Mouse (Mus musculus): ENCODE measurements around the gene Asna1.
A peak's percentile ranks its signal among the peaks of the same experiment; 100 is the strongest.

Asna1 gene

DNA sequence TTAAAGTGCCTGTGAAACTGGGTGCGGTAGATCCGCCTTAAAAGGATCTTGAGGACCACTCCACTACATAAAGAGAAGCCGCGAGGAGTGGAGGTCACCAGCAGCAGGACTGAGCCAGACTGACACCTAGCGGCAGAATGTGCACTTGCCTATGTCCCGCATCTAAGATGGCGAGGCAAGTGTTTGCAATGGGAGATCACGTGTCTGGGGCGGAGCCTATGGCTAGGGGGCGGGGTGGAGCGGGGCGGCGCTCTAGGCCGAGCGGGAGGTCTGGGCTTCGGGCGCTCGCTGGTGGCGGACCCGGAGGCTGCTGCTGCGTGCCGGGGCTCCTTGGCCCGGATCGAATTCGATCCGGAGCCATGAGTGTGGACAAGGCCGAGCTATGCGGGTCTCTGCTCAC lies 34.7 kb downstream of the Asna1 start, which contains the start of gene Hook2:
Hook2 (plus strand) TSS at position 255 of the 400 bp plus-strand sequence.
- DNase-seq (ENCODE audit: low spot score in 2 of 2) = peak; percentile 95 to 96

- peak; percentile 74 to 77 for DNase-seq (ENCODE audit: low spot score in 2 of 2)
These were observed 35.3 kb downstream of the Asna1 start for GRCm38 (mm10) chr8:84989810-84990209.

DNA sequence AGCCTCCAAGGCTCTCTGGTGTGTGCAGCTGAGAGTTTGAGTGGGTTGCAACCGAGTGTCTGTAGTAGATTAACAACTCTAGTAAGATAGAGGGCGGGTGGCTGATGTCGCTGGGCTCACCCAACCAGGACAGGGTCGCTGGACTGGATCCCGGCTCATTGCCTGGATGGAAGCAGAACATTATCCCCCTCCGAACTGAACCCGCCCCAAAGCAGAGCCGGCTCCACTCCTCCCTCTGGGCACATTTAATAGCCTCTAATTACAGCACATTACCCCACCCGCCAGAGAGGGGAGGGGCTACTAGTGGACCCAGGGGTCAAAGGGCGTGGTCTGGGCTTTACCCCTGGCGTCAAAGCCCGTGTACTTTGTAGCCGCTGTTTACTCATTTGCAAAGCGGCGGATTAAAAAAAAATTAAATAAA lies 35.8 kb downstream of the Asna1 start:
- DNase-seq (ENCODE audit: low spot score in 2 of 2) = no peak

- no peak for DNase-seq (ENCODE audit: low spot score in 2 of 2)
These were observed 37.2 kb downstream of the Asna1 start for GRCm38 (mm10) chr8:84987903-84988302.

- no peak for DNase-seq (ENCODE audit: low spot score in 2 of 2)
These were observed 37.7 kb downstream of the Asna1 start for GRCm38 (mm10) chr8:84987388-84987787.

DNA sequence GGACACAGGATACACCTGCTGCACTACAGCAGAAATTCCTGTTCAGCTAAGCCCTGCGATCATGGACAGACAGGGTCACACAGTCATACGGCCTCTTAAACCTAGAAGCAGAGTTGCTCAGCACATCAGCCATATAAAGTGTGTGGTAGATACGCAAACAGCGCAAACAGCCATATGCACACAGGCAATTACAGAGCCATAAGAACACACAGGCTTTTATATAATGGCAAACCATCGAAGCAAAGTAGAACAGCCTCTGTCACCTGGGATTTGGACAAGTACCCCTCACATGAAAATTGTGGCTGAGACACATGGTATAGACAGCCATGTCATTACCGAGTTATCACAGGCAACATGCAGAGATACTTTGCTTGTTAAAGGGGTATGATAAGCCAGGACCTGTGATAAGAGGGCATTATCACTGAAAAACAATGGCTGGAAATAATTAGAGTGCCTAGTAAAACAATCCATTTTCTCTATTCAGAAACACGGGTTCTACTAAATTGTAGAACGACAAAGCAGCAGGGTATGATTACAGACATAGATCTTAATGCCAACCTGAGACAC lies 38.6 kb downstream of the Asna1 start:
- no peak for DNase-seq (ENCODE audit: low spot score in 2 of 2)

DNA sequence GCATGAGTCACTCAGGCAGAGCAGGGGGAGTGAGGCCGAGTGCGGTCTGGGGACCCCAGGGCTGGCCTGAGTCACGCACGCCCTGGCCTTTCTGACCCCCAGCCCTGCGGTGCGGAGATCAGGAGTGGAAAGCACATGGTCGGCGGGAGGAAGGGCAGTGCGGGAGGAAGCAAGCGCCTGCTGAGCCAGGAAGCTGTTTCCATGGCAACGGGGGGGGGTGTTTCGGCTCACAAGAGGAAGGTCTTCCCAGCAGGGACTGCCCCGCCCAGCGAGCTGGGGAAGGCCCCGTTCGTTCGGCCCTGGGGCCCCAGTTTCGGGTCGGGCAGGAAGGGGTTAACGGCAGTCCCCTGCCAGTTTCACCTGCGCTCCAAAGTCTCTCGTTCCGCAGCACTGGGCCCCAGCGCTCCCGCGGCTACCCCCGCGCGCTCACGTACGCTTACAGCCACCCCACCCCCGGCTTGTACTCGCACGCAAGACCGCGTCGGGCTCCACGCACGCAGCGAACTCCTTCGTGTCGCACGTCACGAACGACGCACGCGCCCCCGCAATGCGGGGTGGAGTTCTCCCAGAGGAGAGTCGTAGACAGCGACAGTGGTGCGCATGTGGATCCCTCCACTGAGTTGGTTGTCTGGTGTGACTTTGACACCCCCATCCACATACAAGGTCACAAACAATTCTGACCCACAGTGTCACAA lies 39.2 kb downstream of the Asna1 start:
- DNase-seq (ENCODE audit: low spot score in 2 of 2) = peak; percentile 95 to 96

DNA sequence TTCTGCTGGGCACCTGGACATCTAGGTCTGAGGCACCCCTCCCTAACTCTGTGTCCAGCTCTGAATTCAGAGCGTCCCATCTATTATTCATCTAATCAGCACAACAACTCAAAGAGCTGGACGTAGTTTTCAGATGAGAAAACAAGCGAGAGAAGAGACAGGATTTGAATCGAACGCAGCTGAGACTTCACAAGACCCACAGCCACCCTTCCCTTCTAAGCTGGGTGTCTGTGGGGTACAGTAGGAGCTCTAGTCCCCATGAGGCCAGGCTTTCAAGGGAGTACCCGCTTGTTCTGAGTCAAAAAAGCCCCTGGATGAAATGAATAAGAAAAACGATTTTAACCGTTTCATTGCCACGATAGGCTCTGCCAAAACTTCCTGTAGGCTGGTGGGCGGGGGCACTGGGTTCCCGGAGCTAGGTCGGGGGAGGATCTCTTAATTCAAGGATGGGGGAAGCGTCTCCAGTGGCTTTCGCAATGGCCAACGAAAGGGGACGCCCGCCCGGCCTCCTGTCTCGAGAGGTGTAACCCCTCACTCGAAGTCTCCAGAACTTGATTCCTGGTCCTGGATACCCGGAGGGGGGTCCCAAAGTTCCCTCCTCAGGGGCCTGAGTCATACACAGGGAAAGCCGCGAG lies 39.9 kb downstream of the Asna1 start:
- DNase-seq (ENCODE audit: low spot score in 2 of 2) = no peak

DNA sequence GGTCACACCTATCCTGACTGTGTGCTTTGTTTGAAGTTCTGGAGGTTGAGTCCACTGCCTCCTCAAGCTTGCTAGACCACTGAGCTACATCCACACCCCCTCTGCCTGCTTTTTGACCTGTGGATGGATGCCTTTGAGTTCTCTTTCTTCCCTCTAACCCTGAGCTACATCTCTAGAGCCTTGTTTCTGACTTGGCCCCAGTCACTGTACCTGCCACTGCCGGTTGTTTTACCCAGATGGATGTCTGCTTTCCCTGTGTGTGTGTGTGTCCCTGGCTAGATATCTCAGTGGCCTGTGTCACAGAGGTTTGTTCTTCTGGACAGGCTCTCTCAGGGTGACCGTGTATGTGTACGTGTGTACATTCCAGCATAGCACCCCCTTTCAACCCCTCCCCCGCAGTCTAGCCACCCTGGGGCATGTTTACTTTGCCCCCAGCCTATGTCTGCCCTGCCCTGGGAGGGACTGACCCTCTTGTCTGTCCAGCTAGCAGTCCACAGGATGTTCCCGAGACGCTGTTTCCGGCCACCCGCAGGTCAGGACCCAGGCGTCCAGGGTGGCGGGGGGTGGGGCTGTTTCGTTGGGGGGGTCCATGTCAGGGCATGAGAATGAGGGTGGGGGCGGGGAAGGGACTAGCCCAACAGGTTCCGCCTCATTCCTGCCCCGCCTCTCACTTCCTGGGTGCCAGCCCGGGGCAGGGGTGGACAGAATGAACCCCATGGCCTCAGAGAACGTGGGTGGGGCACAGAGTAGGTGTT lies 40.6 kb downstream of the Asna1 start:
- DNase-seq (ENCODE audit: low spot score in 2 of 2) = no peak

DNA sequence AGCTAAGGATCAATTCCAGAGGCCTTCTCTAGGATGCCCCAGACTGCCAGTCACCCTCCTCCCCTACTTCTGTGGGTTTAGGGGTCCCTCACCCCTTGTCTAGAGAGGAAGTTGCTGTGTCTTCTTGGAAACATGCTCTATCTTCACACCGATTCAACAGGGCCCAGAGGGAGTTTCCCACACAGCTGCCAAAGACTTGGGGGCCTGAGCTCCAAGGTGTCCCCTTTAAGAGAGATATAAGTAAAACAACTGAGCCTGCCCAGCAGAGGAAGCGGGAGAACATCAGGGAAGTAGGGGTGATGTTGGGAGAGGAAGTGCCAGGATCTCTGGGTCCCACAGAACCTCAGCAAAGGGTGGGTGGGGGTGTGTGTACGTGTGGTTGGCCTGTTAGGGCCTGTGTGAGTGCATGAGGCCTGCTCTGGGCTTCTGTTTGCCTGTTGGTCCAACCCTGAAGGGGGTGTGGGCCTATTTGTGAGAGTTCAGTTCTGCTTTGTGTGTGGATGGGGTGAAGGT lies 42.5 kb downstream of the Asna1 start:
- no peak for DNase-seq (ENCODE audit: low spot score in 2 of 2)

DNA sequence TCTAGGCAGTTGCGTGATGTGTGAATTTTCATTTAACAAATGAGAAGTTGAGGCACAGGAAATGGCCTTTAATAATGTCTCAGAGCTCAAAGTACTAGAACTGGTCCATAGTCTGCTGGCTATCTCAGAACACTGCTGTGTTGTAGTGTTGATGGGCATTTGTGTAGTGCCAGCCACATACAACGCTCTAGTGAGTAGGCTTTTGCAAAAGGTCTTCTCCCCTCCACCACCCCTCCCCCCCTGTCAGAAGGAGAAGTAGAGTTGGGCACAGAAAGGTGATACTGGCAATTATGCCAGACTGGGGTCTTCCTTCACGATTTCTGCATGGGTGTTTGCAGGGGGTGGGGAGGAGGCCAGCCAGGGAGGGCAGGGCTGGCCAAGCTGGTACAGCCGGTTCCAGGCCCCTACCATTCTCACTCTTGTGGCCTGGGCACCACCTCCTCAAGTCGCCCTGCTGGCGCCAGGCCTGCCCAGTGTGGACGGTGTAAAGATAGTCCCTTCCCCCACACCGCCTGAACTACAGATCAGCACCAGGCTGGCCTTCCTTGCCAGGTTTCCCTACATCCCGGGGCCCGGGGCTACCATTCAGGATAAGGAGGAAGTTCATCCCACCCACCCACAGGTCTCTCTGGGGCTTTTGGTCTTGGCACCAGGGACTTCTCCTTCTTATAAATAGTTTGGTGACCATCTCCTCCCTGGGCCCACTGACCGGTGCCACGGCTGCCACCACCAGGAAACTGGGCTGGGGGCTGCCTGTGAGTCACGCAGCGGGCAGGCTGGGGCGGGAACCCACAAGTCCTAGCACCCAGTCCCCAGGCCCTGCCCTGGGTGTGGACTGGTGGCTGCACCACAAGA lies 43.2 kb downstream of the Asna1 start:
- no peak for DNase-seq (ENCODE audit: low spot score in 2 of 2)

DNA sequence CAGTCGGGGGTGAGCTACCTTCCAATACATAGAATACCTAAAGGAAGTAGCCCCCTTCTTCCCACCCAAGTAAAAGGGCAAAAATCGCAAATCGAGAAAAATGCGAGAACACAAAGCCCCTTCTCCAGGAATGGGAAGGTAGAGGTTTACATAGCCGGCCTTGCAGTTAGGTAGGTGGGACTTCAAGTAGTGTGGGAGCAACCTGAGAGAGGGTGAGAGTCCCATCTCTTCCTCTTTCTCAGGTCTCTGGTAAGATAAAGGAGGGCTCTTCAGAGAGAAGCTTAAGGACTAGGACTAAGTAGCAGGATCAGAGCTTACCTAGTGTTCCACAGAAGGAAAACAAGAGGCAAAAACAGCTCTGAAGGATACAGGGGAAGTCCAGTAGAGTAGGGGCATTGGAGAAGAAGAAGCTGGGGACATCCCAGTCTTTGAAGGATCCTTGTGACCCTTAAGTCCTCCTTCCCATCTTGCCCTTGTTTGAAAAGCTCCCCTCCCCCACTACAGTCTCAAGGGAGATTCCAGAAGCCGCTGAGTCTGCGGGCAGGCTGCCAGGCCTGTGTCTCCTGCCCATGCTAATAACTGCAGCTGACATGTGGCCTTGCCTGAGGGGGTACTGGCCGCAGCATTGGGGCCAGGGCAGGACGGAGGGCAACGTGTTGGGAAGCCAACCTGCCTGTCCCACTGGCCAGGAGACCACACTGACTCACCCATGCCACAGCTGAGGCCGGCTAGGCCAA lies 44.3 kb downstream of the Asna1 start:
- DNase-seq (ENCODE audit: low spot score in 2 of 2) = no peak

DNA sequence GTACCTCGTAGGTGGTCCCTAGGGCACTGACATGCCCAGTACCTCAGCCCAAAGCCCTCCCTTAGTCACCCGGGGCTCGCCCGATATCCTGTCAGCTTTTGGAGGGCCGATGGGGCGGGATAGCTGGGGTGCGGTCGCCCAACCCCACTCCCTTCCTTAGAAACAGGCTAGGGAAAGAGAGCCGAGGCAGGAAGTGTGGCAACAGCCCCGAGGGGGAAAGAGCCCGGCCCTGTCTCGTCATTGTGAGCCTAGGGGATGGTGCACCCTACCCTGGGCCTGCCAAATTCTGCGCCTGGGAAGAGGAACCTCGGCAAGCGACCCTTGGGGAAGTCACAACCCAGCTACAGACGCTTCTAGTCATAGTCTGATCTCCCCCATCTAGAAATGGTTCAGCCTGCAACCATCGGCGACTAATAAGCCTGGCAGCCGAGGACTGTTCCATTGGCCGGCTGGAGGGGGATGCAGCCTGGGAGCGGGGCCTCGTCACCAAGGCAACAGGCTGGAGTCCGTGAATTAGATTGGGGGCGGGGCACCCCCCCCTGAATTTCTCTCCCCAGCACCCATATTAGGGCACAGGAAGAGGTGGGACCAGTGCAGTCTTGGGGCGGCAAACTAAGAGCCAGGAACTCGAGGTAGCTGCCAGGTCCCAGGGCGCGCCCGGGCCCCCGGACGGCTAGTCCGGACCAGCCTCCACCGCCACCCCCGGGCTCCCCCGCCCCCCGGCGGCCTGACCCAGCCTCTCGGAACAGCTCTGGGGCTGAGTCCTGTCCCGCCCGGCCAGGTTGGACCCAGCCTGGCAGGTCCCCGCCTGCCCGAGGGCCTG lies 45.3 kb downstream of the Asna1 start:
- DNase-seq (ENCODE audit: low spot score in 2 of 2) = peak; percentile 91

GRCm38 (mm10) chr8:84978248-84978940 lies 46.7 kb downstream of the Asna1 start, which contains the start of gene Junb:
Junb (minus strand) TSS chr8:84978718.
- peak; percentile 95 to 97 for DNase-seq (ENCODE audit: low spot score in 2 of 2)

DNA sequence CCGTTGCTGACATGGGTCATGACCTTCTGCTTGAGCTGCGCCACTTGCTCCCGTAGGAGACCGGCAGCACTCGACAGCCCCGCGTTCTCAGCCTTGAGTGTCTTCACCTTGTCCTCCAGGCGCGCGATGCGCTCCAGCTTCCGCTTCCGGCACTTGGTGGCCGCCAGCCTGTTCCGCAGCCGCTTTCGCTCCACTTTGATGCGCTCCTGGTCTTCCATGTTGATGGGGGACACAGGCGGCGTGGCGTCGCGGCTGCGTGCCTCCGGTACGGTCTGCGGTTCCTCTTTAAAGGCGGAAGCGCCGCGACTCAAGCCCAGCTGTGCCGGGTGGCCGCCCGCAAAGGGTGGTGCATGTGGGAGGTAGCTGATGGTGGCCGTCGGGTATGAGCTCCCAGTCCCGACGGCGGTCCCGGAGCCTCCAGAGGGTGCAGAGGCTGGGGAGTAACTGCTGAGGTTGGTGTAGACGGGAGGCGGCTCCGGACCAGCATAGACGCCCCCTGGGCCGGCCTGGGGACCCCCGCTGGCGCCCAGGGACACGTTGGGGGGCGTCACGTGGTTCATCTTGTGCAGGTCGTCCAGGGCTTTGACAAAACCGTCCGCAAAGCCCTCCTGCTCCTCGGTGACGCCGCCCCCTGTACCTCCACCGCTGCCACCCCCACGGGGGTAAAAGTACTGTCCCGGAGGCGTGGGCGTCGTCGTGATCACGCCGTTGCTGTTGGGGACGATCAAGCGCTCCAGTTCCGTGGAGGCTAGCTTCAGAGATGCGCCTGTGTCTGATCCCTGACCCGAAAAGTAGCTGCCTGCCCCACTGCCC lies 47.4 kb downstream of the Asna1 start:
- DNase-seq (ENCODE audit: low spot score in 2 of 2) = peak; percentile 60 to 64

DNA sequence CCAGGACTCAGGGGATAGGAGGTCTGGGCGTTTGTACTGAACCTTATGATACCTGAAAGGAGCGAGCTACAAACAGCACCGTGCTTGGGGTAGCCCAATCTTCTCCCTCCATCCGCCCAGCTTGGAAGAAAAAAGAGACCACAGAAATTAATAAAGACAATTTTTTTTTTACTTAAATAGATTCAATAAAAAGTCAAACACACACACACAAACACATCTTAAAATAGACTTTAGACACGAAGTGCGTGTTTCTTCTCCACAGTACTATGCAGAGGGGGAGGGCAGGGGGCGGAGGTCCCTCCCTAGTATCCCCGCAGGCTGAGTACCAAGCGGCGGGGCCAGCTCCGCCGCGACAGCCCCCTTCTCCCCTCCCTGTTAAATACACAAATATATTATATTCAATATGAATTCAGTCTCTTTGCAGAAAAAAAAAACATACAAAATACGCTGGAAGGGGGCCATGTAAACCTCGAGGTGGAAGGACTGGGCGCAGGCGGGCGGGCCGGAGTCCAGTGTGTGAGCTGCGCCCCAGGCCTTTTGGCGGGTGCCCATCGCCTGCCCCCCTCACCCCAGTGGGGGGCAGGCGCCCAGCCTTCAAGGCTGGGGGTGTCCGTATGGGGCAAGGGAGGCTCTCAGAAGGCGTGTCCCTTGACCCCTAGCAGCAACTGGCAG lies 48.2 kb downstream of the Asna1 start:
- no peak for DNase-seq (ENCODE audit: low spot score in 2 of 2)

DNA sequence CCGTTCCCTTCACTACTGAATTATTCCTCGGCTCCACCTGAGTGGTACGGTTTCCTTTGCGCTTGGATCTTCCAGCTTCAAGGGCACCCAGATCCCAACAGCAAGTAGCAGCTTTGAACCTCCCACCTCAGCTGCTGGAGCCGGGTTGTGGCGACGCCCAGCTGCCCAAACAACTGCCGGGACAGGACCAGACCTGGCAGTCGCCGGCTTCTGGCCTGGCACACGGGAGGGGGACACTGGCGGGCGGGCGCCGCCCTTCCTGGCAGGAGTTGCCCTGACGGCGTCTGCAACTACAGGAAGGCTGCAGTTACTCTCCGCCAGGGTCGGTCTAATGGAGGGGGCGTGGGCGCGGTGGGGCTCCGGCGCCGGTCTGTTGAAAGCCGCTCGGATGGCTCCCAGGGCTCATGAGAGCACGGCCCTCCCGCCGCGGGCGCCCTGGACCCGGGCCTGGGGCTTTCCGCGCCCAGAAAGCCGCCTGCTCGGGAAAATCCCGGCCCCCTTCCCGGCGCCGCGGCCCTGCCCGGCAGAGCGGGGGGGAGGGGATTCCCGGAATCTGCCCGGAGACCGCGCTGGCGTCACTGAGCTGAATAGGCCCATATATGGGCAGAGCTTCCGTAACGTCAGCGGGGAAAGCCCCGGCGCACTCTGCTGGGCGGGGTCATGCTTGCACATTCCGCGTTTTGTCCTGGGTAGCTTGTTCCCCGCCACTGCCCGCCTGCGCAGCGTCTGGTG lies 48.9 kb downstream of the Asna1 start:
- DNase-seq (ENCODE audit: low spot score in 2 of 2) = peak; percentile 92 to 94
